Mouse (Mus musculus) kidney, embryonic 15.5 days (tissue): ENCODE data around the gene Lkaaear1. TPM values are rescaled to one million over a fixed set of nuclear protein-coding genes. Genes with fewer than 3 reads are reported as not detected.
A peak's percentile ranks its signal among the peaks of the same experiment; 100 is the strongest.

Experiments
- ATAC-seq: fragments of 200-750 bp; cut with Nextera tagmentation; replicated peaks from 2 replicates; pipeline ENCODE4 v1.8.0; 2017; ENCODE audit warnings: moderate TSS enrichment; ENCODE audit not compliant: low FRiP score
- H3K27ac ChIP-seq: fragments of 300-500 bp; sonication (generic); 2 replicates; pipeline ENCODE4 v1.5.1; 2015; ENCODE audit warnings: mild to moderate bottlenecking, inconsistent platforms
- H3K27me3 ChIP-seq: fragments of 300-500 bp; sonication (generic); 2 replicates; pipeline ENCODE4 v1.6.1; 2015; ENCODE audit warnings: inconsistent platforms
- H3K36me3 ChIP-seq: fragments of 300-500 bp; sonication (generic); 2 replicates; pipeline ENCODE4 v1.6.1; 2015; ENCODE audit warnings: inconsistent platforms
- H3K4me1 ChIP-seq: fragments of 300-500 bp; sonication (generic); 2 replicates; pipeline ENCODE4 v1.6.1; 2015; ENCODE audit warnings: inconsistent platforms
- H3K4me2 ChIP-seq: fragments of 300-500 bp; sonication (generic); 2 replicates; pipeline ENCODE4 v1.6.1; 2015; ENCODE audit warnings: moderate library complexity, mild to moderate bottlenecking, inconsistent platforms
- H3K4me3 ChIP-seq: fragments of 300-500 bp; sonication (generic); replicated peaks from 2 replicates; pipeline ENCODE4 v1.5.1; 2015; ENCODE audit warnings: mild to moderate bottlenecking, inconsistent platforms
- H3K9ac ChIP-seq: fragments of 300-500 bp; sonication (generic); 2 replicates; pipeline ENCODE4 v1.6.1; 2015; ENCODE audit warnings: mild to moderate bottlenecking, inconsistent platforms
- H3K9me3 ChIP-seq: fragments of 300-500 bp; sonication (generic); replicated peaks from 2 replicates; pipeline ENCODE4 v1.6.1; 2016; ENCODE audit warnings: inconsistent platforms
- WGBS: fragments of 180-500 bp; shearing (Covaris S2); methylation state at CpG from one replicate; pipeline ENCODE4 v1.1.7; 2015; ENCODE audit warnings: mixed read lengths; 5-methylcytosine and 5-hydroxymethylcytosine counted together
- polyA plus RNA-seq: library from polyadenylated mRNA; unstranded; fragments of >200 nt; fragmentation: Nextera tagmentation; extraction: Ambion mirVana; gene quantifications from 2 replicates; pipeline ENCODE4 v1.2.1, GENCODE M21; 2015

Lkaaear1 gene
- polyA plus RNA-seq = 0.22 TPM in 1 of 2 replicates, not detected in the other

DNA sequence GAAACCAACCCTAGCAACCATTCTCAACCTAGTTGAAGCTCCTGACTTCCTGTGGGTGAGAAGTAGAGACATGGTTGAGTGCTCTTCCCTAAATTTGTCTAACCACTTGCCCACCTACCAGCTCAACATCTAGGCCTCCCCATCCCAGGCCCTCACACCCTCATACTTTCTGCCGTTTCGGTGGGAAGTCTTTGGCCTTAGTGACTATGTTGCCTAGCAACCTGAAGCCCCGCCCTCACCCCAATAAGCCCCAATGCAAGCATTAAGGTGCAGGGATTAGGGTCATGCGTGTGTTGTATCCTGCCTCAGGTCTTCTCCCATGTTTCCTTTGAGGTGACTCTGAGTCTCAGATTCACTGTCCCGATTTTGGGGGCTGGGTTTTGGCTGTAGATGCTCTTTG lies at the start of gene Lkaaear1:
Lkaaear1 (minus strand) TSS at position 202 of the 400 bp plus-strand sequence.
- no peaks in the 10 kb centered on the region; the same call in 1 of the 2 replicates for H3K27me3 ChIP-seq
- no peaks in the 10 kb centered on the region for H3K36me3 ChIP-seq
- no peak for ATAC-seq
- peaks cover 9% of the 10 kb centered on the region for H3K4me1 ChIP-seq
- H3K4me3 ChIP-seq = no peak within 1 kb of the TSS
- WGBS = 51% methylated on average over 5 of the region's 5 CpGs
- H3K9me3 ChIP-seq = no peaks in the 10 kb centered on the region
- H3K9ac ChIP-seq = no peak within 1 kb of the TSS
- no peak within 1 kb of the TSS for H3K27ac ChIP-seq
- no peak within 1 kb of the TSS for H3K4me2 ChIP-seq

DNA sequence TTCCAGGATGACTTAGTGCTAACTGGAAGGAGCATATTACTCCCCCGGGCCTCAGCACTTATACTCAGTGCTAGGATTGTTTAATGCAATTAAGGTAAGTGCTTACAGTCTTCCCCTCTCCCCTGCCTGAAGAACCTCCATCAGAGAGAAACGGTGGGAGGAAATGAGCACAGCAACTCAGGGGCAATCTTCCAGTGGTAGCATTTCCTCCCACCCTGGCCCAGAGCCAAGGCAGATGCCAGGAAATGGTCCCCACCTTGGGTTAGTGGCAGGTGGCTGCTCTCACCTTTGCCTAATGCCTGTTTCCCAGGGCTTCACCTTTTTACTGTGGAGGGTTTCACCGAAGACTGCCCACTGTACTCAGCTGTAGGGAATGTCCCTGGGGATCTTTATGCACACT lies 31.8 kb upstream of the Lkaaear1 start:
- WGBS = 54% methylated on average over 3 of the region's 3 CpGs
- ATAC-seq = no peak

DNA sequence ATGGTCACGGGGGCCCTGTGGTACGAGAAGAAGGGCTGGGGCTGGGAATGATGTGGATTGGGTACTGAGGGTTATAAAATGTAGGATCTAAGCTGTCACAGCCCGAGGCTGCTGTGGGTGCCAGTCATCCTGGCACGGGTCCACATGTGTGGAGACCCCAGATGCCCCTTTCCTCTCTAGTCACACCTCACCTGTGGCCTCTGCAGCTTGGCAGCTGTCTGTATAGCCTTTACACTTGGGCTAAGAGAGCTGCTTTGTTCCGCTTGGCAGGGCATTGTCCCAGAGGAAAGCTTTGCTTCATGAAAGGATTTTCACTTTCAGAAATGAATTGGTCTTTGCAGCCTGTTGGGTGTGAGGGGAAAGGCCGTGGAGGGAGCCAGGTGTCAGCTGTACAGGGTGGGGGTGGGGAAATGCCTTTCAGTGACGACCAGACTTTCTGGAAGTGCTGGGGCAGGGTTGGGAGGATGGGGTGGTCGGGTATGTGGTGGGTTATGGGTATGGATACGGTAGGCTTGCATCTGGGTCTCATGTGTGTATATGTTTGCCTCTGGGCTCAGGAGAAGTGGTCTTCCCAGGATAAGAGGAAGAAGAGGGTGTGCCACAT lies 29.5 kb upstream of the Lkaaear1 start:
- no peak for ATAC-seq
- no peaks in the 10 kb centered on the region for H3K27me3 ChIP-seq
- WGBS = 52% methylated on average over 9 of the region's 9 CpGs
- no peak overlapping the region for H3K9ac ChIP-seq
- no peaks in the 10 kb centered on the region for H3K9me3 ChIP-seq
- no peaks in the 10 kb centered on the region for H3K4me1 ChIP-seq
- H3K27ac ChIP-seq = no peak overlapping the region
- H3K36me3 ChIP-seq = no peaks in the 10 kb centered on the region
- H3K4me3 ChIP-seq = no peak overlapping the region
- no peak overlapping the region for H3K4me2 ChIP-seq

More for the DNA sequence above, 31.8 kb upstream of the Lkaaear1 start:
- Histone ChIP-seq H3K4me2 (no peak overlapping the region), H3K27me3 (no peaks in the 10 kb centered on the region), H3K36me3 (no peaks in the 10 kb centered on the region), H3K9ac (no peak overlapping the region), H3K9me3 (no peaks in the 10 kb centered on the region), H3K27ac (no peak overlapping the region), H3K4me3 (no peak overlapping the region), H3K4me1 (no peaks in the 10 kb centered on the region)

DNA sequence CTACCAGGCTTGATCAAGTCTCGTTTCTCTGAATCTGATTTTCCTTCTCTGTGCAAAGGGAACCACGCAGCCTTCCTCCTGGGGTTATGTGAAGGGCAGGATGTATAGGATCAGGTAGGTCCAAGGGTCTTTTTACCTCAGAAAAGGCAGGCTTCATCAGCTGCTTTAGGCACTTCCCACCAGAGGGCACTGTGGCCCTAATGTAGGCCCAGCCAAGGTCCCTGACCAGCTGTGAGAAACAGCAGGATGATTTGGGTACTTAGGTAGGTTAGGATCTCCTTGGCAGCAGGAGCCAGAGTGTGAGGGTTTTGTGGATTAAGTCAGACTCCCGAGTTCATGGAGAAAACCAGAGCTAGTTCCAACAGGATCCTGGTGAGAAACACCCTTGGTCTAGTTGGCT lies 24.0 kb upstream of the Lkaaear1 start:
- 15% methylated on average over 3 of the region's 3 CpGs for WGBS
- Histone ChIP-seq H3K4me1 (no peaks in the 10 kb centered on the region), H3K4me2 (no peak overlapping the region)

DNA sequence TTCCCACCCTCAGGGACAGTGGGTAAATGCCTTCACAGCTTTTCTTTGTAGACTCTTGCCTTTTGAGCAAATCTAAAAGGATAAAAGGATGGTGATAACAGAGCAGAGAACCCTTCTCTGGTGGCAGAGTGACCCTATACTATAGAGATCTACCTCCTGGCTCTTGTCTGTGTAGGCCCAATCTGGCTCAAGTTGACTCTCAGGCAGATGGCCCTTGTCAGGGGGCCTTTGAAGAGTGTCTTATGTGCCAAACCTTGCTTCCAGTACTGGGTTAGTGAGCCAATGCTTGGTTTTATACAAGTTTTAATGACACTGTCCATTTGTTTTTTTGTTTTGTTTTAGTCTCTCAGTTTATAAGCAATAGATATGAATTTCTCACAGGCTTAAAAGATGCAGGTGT lies 23.0 kb upstream of the Lkaaear1 start:
- Histone ChIP-seq H3K4me1 (no peaks in the 10 kb centered on the region), H3K27me3 (no peaks in the 10 kb centered on the region), H3K9me3 (no peaks in the 10 kb centered on the region), H3K36me3 (no peaks in the 10 kb centered on the region), H3K4me2 (no peak overlapping the region), H3K4me3 (no peak overlapping the region), H3K9ac (no peak overlapping the region), H3K27ac (no peak overlapping the region)
- ATAC-seq = no peak

More for the DNA sequence above, 24.0 kb upstream of the Lkaaear1 start:
- Histone ChIP-seq H3K9ac (no peak overlapping the region), H3K36me3 (no peaks in the 10 kb centered on the region), H3K9me3 (no peaks in the 10 kb centered on the region), H3K27me3 (no peaks in the 10 kb centered on the region), H3K27ac (no peak overlapping the region), H3K4me3 (no peak overlapping the region)
- 0 out of 2 replicates have a peak, but pooled peaks have one; percentile 25 for ATAC-seq

DNA sequence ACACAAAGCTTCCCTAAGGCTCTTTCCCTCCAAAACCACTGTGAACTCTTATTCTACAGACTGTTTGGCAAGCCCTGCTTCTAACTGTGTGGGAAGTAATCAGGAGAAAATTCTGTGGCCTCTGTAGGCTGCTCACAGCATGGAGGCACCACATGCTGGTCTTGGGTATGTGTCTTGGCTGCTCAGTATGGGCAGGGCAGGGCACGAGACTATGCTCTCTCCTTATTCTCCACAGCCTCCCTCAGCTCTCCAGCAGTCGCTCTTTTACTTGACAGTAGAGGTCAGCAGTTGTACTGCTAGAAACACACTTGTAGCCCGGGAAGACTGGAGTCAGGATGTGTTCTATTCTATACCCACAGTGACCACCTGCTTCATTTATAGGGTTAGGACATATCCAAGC lies 21.8 kb upstream of the Lkaaear1 start:
- H3K27ac ChIP-seq = no peak overlapping the region
- 25% methylated on average over 3 of the region's 3 CpGs for WGBS
- H3K4me2 ChIP-seq = no peak overlapping the region
- no peak for ATAC-seq
- H3K4me1 ChIP-seq = no peaks in the 10 kb centered on the region
- H3K27me3 ChIP-seq = no peaks in the 10 kb centered on the region
- no peak overlapping the region for H3K9ac ChIP-seq
- no peak overlapping the region for H3K4me3 ChIP-seq
- H3K36me3 ChIP-seq = no peaks in the 10 kb centered on the region
- no peaks in the 10 kb centered on the region for H3K9me3 ChIP-seq

DNA sequence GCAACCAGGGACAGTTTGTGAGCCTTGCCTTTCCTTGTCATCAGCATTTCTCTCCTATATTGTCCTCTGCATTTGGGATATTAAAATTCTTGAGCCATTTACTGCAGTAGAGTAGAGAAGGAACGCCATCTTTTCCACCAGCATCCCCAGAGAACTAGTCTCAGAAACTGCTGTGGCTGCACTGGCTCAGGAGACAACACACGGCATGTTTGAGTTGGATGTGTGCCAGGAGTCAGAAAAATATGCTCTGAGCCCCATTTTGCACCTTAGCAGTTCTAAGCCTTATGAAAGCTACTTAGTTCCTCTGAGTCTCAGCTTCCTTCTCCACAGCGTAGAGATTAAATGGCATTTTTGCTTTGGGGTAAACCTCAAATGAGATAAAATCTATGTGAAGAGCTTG lies 18.7 kb upstream of the Lkaaear1 start:
- H3K4me1 ChIP-seq = no peaks in the 10 kb centered on the region
- WGBS = 49% methylated on average over 3 of the region's 3 CpGs
- no peak overlapping the region for H3K4me3 ChIP-seq
- no peak overlapping the region for H3K4me2 ChIP-seq
- peaks cover 6% of the 10 kb centered on the region; the same call in 1 of the 2 replicates for H3K27me3 ChIP-seq
- no peak overlapping the region for H3K9ac ChIP-seq
- ATAC-seq = no peak
- no peaks in the 10 kb centered on the region for H3K36me3 ChIP-seq
- no peaks in the 10 kb centered on the region for H3K9me3 ChIP-seq
- no peak overlapping the region for H3K27ac ChIP-seq

DNA sequence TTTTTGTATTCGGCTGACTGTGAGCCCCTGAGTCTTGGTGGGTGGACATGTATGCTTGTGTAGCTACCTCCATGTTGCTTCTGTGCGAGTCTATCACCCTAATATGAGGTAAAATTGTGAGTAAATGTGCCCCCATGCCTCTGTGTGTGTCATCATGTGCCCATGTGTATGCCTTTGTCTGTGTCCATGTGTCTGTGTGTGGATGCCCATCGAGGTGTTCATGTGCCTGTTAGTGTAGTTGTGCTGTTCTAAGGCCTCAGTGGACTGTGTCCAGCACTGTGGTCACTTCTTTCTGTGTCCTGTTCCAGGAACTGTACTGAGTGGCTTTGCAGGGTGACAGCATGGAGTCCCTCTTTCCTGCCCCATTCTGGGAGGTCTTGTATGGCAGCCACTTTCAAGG lies 17.1 kb upstream of the Lkaaear1 start:
- H3K4me2 ChIP-seq = no peak overlapping the region; the same call in 1 of the 2 replicates
- peaks cover 6% of the 10 kb centered on the region; the same call in 1 of the 2 replicates for H3K27me3 ChIP-seq
- H3K9me3 ChIP-seq = no peaks in the 10 kb centered on the region
- WGBS = 77% methylated on average over 3 of the region's 3 CpGs
- H3K9ac ChIP-seq = no peak overlapping the region
- no peaks in the 10 kb centered on the region for H3K36me3 ChIP-seq
- ATAC-seq = 0 out of 2 replicates have a peak, but pooled peaks have one; percentile 2
- H3K27ac ChIP-seq = no peak overlapping the region
- H3K4me1 ChIP-seq = no peaks in the 10 kb centered on the region
- no peak overlapping the region for H3K4me3 ChIP-seq

DNA sequence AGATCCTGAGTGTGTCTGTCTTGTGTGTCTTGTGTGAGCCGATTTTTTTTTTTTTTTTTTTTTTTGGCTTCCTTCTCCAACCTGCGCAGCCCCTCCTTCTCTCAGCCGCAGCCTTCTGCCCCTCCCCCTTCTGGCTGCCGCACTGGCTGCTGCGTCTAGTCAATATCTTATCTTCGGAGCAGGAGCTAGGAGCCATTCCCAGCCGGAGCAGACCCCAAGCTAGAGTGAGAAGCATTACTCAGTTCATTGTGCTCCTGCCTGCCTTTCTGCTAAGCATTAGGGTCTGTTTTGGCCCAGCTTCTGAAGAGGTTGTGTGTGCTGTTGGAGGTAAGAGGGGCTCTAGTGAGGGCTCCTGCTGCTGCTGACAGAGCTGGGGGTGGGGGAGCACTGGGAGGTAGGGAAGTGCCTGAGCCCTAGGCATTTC lies 16.7 kb upstream of the Lkaaear1 start, which contains the start of gene Oprl1:
Oprl1 (plus strand) TSS at position 114 of the 424 bp plus-strand sequence.
- no peak within 1 kb of the TSS for H3K4me3 ChIP-seq

DNA sequence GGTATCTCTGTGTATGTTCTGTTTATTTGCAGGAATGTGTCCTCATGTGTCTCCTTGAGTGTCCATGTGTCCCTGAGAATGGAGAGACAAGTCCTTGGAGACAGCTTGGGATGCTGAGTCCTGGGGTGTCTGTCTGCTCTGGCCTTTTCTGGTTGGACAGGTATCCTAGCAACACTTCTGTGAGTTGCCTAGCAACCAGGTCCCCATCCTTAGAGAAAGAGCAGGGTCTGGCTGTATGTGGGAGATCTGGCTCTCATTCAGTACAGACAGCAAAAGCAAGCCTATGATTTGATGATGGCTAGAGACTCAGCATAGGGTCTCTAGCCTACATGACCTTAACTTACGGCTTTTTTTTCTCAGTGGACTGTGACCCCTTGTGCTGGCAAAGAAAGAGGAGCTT lies 15.5 kb upstream of the Lkaaear1 start:
- Histone ChIP-seq H3K4me1 (no peaks in the 10 kb centered on the region), H3K36me3 (no peaks in the 10 kb centered on the region), H3K4me2 (no peak overlapping the region), H3K27me3 (peaks cover 6% of the 10 kb centered on the region; the same call in 1 of the 2 replicates), H3K9me3 (no peaks in the 10 kb centered on the region), H3K27ac (no peak overlapping the region), H3K9ac (no peak overlapping the region), H3K4me3 (no peak overlapping the region)
- WGBS = 76% methylated on average over 1 of the region's 1 CpGs
- ATAC-seq = no peak

More for the DNA sequence above, 16.7 kb upstream of the Lkaaear1 start, which contains the start of gene Oprl1:
- WGBS = 4% methylated on average over 7 of the region's 7 CpGs
- Histone ChIP-seq H3K4me1 (no peaks in the 10 kb centered on the region), H3K4me2 (peak within 1 kb of the TSS; percentile 20), H3K9ac (no peak within 1 kb of the TSS), H3K27me3 (peaks cover 6% of the 10 kb centered on the region; the same call in 1 of the 2 replicates), H3K27ac (no peak within 1 kb of the TSS), H3K9me3 (no peaks in the 10 kb centered on the region), H3K36me3 (no peaks in the 10 kb centered on the region)
- ATAC-seq = peak; percentile 4; the same call in 1 of the 2 replicates

DNA sequence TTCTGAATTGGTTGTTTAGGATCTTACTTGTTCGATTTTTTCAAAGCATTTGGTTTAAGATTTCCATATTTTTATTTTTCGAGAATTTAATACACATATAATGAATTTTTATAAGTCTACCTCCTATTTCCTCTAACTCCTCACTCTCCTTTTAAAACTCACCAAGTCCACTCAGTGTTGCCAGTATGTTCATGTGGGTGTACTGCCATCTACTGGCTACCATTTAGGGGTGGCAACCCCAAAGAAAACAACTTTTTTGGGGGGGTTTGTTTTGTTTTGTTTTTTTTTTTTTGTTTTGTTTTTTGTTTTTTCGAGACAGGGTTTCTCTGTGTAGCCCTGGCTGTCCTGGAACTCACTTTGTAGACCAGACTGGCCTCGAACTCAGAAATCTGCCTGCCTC lies 8.4 kb upstream of the Lkaaear1 start:
- 38% methylated on average over 4 of the region's 4 CpGs for WGBS

DNA sequence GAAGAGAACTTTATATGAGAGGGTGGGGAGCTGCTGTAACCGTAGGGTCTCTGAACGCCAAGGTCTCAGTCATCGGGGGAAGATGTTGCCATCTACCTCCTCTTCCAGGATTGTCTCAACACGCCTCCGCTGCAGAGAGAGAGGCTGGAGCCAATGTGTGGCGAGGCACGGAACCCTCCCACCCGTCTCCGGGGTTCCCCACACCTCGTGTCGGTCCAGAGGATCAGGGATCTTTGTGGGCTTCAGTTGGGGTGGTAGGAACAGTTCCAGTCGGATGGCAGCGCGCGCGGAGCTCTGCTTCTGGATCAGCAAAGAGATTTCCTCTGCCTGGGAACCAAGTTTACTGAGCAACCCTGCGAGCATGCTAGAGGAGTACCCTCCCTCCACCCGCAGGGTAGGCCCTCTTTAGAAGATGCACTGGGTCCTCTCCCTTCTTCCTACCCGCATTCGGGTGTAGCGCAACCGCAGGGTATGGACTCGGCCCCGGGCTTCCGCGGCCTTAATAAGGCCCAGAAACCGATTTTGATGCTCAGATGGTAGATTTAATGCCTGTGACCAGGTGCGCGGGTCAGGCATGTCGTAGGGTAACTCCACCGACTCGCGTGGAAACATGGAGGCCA lies 1.3 kb downstream of the Lkaaear1 start:
- Histone ChIP-seq H3K4me2 (no peak overlapping the region), H3K4me1 (peaks cover 21% of the 10 kb centered on the region), H3K4me3 (no peak overlapping the region), H3K9me3 (no peaks in the 10 kb centered on the region), H3K27me3 (no peaks in the 10 kb centered on the region; the same call in 1 of the 2 replicates), H3K36me3 (no peaks in the 10 kb centered on the region), H3K27ac (no peak overlapping the region), H3K9ac (no peak overlapping the region)
- no peak for ATAC-seq
- WGBS = 75% methylated on average over 33 of the region's 33 CpGs

More for the DNA sequence above, 8.4 kb upstream of the Lkaaear1 start:
- Histone ChIP-seq H3K27ac (no peak overlapping the region), H3K4me1 (no peaks in the 10 kb centered on the region), H3K9ac (no peak overlapping the region), H3K27me3 (no peaks in the 10 kb centered on the region), H3K9me3 (no peaks in the 10 kb centered on the region), H3K4me3 (no peak overlapping the region), H3K36me3 (no peaks in the 10 kb centered on the region), H3K4me2 (no peak overlapping the region)
- ATAC-seq = no peak
